Mouse (Mus musculus) cerebellum, adult 2 months (tissue): ENCODE measurements around the gene Psmc3ip.
"Not testable (repeated sequence)": the region's sequence is repeated elsewhere in the genome, so short reads cannot be mapped to it uniquely, and the experiment has no call there.

Experiments
- CTCF ChIP-seq: fragments of 200-500 bp; IDR thresholded peaks from 2 replicates; pipeline ENCODE4 v1.5.1; 2011; ENCODE audit warnings: low read depth, mild to moderate bottlenecking, control low read depth, low read length, moderate library complexity, borderline replicate concordance; ENCODE audit not compliant: insufficient read depth
- POLR2A ChIP-seq: fragments of 200-500 bp; IDR thresholded peaks from 2 replicates; pipeline ENCODE4 v1.6.1; 2011; ENCODE audit warnings: low read length, control low read depth, borderline replicate concordance; ENCODE audit not compliant: insufficient read depth

GRCm38 (mm10) chr11:101124494-101124893 is 29.3 kb upstream of the Psmc3ip start:
- not testable (repeated sequence) for TF ChIP-seq CTCF, POLR2A
